Mouse (Mus musculus) megakaryocyte, embryonic 14.5 days (primary cell): ENCODE measurements around the gene Col11a2.

Experiments
- FLI1 ChIP-seq: IDR thresholded peaks from 2 replicates; pipeline ENCODE4 v1.6.1; 2012; ENCODE audit warnings: low read length, inconsistent platforms, mixed read lengths
- GATA1 ChIP-seq: IDR thresholded peaks from 3 replicates; pipeline ENCODE4 v1.6.1; 2012; ENCODE audit warnings: mixed read lengths, low read length, inconsistent platforms, borderline replicate concordance

GRCm38 (mm10) chr17:34077549-34077948 lies 38.3 kb downstream of the Col11a2 start:
- no peak for TF ChIP-seq GATA1
- no peak for TF ChIP-seq FLI1
